Mouse (Mus musculus) CD8-positive naive resting alpha-beta T cell, adult 2 months (primary cell): ENCODE measurements around the gene Gimap7.
A peak's percentile ranks its signal among the peaks of the same experiment; 100 is the strongest.
"Not testable (repeated sequence)": the region's sequence is repeated elsewhere in the genome, so short reads cannot be mapped to it uniquely, and the experiment has no call there.

Experiments
- DNase-seq, 2 experiments: peaks; one replicate each; pipeline ENCODE4 v3.0.0; 2022; ENCODE audit warnings: low read depth in 2 of 2, low spot score in 2 of 2

The Gimap7 gene

GRCm38 (mm10) chr6:48718455-48718854 is at the start of gene Gimap7, which contains the start of gene Gm28053:
TSS of gene Gimap7 (plus strand) at chr6:48718621.
TSS of gene Gm28053 (plus strand) at chr6:48718607.
- peak; percentile 68 to 71 for DNase-seq

DNA sequence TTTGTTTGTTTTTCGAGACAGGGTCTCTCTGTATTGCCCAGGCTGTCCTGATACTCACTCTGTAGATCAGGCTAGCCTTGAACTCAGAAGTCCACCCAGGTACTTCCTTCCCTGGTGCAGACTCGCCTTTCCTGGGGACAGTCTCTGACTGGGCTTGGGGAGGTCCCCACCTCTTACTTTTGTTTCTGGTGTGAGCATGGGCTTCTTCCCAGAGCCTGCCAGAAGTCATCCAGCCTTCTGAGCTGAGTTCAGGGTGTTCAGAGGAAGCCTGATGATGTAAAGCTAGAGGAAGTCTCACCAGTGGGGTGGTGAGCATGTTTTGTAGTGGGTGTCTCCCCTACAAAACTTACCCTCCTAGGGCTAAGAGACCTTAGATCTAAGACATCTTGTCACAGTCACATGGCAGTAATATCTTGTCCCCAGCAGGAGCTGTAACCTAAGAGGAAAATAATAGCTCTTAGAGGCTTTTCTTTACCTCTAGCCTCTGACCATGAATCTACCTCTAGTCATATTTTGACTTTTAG is 48.9 kb upstream of the Gimap7 start:
- peak in 1 of 2 experiments; percentile 48 for DNase-seq

- DNase-seq, result no peak
Observed at GRCm38 (mm10) chr6:48674291-48675058, 43.9 kb upstream of the Gimap7 start.

- DNase-seq, result no peak
Observed at GRCm38 (mm10) chr6:48675400-48675930, 43.0 kb upstream of the Gimap7 start.

DNA sequence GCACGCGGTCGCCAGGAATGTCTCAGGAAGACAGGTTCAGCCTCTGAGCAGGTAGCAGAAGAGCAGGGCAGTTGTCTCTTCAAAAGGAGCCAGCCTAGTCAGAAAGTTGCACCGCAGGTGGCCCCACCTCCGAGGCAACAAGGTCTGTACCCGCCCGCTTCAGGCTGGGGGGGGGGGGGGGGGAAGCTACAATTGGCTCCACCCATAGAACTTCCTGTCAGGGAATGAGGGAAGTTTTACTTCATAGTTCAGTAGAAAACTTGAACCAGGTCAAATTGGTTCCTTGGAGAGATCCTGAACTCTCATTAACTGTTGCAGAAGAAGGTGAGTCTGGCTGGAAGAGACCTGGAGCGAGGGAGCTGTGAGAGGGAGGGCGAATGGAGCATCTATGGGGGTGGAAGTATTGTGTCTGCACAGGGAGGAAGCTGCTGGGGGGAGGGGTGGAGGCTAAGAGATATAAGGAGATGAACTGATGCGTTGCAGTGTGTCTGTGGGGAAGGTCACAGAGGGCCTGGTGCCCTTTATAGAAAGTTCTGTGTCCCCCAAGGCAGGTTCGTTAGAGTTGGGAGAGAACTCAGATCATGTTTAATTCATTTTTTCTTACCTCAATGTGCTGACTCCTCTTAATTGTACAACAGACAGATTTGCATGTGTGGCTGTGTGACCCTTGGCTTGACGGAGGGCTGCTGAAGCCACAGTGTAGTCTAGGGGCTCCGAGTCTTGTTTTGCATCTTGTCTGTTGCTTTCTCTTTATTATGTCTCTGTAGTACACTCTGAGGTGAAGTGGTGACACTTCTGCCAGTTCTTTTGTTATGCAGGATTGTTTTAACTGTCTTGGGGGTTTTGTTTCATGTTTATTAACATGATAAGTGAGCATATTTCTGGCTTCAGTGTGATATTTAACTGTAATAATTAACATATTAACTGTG is 42.2 kb upstream of the Gimap7 start, which contains the start of gene Gimap9:
Gimap9 (plus strand) TSS at position 199 of the 929 bp plus-strand sequence.
- DNase-seq, result peak; percentile 57 to 75

DNA sequence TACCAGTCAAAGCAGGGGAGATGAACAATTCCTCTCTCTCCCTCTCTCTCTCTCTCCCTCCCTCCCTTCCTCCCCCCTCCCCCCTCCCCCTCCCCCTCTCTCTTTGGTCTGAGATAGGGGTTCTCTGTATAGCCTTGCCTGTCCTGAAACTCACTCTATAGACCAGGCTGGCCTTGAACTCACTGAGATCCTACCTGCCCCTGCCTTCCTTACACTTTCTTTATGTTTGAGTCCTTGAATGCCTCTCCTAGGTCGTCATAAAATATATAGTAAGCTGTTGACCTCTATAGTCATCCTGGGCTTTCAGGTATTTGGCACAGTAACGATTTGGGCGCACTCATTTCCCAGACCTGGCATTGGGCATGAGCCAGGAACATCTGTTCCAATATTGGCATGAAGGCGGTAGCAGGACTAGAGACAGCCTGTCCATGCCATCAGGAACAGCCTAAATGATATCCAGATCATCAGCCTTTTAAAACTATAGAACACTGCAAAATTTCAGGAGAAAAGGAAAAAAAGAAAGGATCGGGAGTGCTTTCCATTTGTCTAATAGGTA is 41.5 kb upstream of the Gimap7 start:
- DNase-seq, result no peak

DNA sequence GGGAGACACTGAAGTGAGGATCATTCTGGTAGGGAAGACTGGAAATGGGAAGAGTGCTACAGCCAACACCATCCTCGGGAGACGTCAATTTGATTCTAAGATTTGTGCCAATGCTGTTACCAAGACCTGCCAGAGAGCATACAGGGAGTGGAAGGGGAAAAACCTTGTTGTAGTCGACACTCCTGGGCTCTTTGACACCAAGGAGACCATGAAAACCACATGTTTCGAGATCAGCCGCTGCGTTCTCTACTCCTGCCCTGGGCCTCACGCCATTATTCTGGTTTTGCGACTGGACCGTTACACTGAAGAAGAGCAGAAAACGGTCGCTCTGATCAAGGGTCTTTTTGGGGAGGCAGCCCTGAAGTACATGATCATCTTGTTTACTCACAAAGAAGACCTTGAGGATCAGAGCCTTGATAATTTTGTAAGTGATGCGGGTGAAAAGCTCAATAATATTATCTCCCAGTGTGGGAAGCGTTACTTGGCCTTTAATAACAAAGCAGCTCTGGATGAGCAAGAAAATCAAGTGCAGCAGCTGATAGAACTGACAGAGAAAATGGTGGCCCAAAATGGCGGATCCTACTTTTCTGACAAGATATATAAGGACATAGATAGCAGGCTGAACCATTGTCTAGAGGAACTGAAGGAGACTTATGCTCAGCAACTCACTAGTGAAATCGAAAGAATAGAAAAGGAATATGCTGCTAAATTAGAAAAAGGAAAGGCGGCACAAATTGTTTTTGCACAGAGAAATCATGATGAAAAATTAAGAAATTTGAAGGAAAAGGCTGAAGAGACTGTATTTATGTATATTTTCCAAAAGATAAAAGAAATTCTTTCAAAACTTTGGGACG is 40.7 kb upstream of the Gimap7 start:
- DNase-seq, result no peak

- DNase-seq, result no peak
Observed at GRCm38 (mm10) chr6:48678391-48678790, 40.0 kb upstream of the Gimap7 start.

- DNase-seq, result no peak
Observed at GRCm38 (mm10) chr6:48679701-48680100, 38.7 kb upstream of the Gimap7 start.

DNA sequence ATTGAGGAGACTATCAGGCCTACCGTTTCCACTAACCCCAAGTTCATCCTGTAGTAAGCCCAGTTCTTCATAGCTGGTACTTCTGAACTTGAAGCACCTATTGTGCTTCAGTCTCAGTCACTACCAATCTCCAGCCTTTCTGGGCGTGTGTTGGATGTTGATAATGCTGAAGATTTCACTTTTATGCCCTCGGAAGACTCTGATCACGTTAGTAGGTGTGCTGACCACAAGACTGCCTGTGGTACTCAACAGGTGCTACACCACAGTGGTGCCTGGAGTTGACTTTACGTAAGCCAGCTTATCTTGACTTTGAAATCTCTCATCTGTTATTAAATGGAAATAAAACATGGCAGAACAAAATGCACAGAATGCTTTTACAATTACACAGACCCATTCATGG is 38.0 kb upstream of the Gimap7 start:
- DNase-seq, result peak in 1 of 2 experiments; percentile 68

DNA sequence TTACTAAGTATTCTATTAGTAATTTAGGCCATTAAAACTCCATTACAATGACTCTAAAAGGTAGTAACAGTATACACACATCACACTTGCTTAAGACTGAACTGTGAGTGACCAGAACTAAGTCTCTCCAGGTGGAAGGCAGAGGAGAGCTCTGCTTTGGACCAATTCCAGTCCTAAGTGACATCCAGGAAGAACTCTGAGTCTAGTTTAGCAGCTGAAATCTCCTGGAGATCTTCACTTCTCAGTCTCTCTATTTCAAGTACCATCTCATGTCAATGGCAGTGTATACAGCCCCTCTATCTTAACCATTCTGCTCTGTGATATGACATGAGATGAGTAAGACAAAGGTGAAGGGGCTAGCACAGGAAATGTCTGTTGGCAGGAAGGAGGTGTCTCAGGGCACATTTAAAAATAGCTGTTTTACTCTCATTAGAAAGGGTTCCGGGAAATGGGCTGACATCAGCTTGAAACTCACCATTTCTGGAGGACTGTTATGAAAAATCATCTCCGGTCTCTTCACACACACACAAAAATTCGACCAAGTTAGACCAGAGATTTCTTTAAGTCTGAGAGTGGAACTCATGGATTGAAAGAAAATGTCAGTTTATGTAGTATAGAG is 36.8 kb upstream of the Gimap7 start:
- DNase-seq, result no peak

- no peak for DNase-seq
Observed at GRCm38 (mm10) chr6:48682271-48682670, 36.1 kb upstream of the Gimap7 start.

- DNase-seq, result not testable (repeated sequence)
Observed at GRCm38 (mm10) chr6:48683263-48683821, 35.1 kb upstream of the Gimap7 start.

- no peak for DNase-seq
Observed at GRCm38 (mm10) chr6:48684319-48684718, 34.1 kb upstream of the Gimap7 start, which contains the start of gene Gimap4. TSS of gene Gimap4 (plus strand) at chr6:48684549.

DNA sequence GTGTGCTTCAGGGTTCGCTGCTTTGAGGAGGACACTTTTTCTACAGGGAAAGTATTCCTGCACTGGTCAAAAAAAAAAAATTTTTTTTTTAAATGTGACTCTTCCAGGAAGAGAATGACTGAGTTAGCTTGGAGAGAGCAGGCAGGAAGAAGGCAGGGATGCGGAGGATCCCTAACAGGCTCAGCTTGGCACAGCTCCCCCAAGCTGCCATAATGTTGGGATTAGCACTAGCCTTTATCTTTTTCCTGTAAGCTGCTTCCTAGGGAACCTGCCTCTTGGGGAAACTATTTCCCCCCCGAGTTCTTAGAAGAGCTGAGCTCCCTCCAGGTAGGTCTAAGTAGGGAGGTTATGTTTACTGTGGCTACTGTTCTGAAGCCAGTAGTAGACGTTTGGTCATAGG is 33.6 kb upstream of the Gimap7 start:
- DNase-seq, result no peak

GRCm38 (mm10) chr6:48685251-48685650 is 33.2 kb upstream of the Gimap7 start:
- no peak for DNase-seq

GRCm38 (mm10) chr6:48685694-48686665 is 32.4 kb upstream of the Gimap7 start:
- no peak for DNase-seq

- DNase-seq, result no peak
Observed at GRCm38 (mm10) chr6:48687077-48687476, 31.3 kb upstream of the Gimap7 start.
